Mouse (Mus musculus) inflammation-experienced regulatory T-cells, adult 6 months (primary cell): ENCODE measurements around the gene Rassf4. TPM values are rescaled to one million over a fixed set of nuclear protein-coding genes. Genes with fewer than 3 reads are reported as not detected.
A peak's percentile ranks its signal among the peaks of the same experiment; 100 is the strongest.

Source experiments
- ATAC-seq: one replicate; pipeline ENCODE4 v1.8.0; 2017
- polyA plus RNA-seq, 3 experiments: library from polyadenylated mRNA; unstranded; fragments of 100-300 nt; shearing (Covaris generic); gene quantifications; one replicate each; pipeline ENCODE4 v1.2.1; 2017

Gene Rassf4
- polyA plus RNA-seq, 3 experiments from 2014 or later, result 1.6 to 3.9 (median 1.9) TPM

DNA sequence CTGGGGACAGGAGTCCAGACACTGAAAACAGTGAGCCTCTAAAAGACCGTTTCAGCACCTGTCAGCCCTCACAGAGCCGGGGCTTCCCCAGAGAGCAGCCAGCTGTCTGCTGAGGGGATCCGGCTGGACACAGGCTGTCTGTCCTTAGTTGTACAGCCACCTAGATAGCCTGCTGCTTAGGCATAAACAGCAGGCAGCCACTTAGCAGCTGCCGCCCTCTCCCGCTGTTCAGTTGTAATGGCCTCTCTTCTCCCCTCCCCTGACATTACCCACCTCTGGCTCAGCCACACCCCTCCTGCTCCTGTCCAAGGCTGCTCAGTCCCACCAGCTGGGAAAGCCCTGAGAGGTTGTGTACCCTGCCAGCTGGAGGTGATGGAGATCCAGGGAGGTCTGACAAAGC lies 2.7 kb downstream of the Rassf4 start:
- ATAC-seq, result no peak

GRCm38 (mm10) chr6:116670144-116670543 lies 3.6 kb downstream of the Rassf4 start:
- no peak for ATAC-seq

GRCm38 (mm10) chr6:116668682-116669470 lies 4.9 kb downstream of the Rassf4 start:
- ATAC-seq, result no peak

- ATAC-seq, result no peak
These were observed 6.4 kb downstream of the Rassf4 start for GRCm38 (mm10) chr6:116667382-116667781.

GRCm38 (mm10) chr6:116666892-116667291 lies 6.9 kb downstream of the Rassf4 start:
- no peak for ATAC-seq

DNA sequence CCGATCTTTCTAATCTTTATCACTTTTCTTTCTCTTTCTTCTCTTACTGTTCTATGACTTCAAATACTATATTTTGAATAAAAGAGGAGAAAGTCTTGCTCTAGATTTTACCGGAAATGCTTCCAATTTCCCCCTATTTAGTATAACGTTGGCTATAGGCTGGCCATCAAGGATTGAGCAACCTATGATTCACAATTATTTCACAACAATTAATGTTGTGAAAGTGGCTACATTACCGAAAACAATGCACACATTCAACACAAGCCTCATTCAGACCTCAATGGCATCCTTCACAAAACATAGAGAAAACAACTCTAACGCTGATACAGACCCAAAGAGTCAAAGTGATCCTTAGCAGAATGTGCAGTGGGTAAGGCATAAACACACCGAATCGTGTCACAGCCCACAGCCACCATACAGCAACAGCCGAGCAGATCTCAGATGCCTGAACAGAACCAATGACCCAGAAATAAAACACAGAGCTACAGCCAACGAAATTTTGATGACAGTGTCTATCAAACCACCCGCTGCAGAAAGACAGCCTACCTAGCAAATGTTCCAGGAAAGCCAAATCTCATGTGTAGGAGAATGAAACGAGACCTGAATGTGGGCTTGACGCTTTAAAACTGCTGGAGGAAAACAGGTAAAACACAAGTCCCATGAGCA lies 7.5 kb downstream of the Rassf4 start:
- no peak for ATAC-seq

GRCm38 (mm10) chr6:116664830-116665229 lies 8.9 kb downstream of the Rassf4 start:
- ATAC-seq, result no peak

GRCm38 (mm10) chr6:116664031-116664430 lies 9.7 kb downstream of the Rassf4 start:
- no peak for ATAC-seq

DNA sequence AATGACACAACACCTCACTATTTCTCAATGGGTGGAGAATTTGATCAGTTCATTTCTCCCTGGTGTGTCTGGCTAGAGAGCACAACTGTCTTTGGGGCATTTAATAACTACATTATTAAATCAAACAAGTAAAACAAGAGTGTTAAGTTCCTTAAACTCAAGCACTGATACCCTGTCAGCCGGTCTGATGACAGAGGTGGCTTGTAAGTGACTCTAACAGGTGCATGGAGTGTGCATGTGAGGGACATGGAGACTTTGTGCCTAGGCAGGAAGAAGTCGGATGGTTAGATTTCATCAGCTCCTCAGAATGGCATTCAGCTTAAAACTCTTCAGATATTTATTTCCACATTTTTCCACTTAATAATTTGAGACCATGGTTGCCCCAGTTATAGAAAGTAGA lies 10.4 kb downstream of the Rassf4 start:
- ATAC-seq, result no peak

DNA sequence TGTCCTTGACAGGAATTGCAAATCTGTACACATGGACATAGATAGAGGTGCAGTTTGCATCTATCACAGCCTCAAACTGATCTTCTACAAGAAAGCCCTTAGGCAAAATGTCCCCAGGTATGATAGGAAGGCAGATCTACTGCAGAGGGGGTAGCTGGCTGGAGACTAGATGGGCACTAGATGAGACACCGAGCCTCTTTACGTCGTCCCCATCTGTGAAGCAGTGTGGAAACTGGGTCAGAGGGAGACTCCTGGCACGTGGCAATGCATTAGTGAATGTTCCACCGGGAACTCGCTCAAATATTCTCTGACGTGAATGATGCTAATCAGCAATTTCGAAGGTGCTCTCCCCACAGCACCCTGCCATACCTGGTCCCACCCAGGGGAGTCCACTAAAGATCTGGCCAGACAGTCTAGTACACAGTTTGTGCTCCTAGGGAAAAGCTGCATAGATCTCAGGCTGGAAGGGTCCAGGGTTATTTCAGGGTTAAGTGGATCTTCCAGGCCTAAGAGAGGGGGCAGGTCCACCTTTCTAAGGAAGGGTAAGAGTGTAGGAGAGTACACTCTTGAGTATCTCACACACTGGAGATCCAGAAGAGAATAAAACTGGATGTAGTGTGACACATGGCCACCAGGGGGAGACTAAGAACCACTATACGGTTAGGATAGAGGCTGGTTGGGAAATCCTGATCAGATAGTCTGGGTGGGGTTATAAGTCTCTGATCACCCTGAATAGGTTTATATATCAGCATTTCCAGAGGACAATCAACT lies 19.9 kb downstream of the Rassf4 start:
- peak; percentile 54 for ATAC-seq

DNA sequence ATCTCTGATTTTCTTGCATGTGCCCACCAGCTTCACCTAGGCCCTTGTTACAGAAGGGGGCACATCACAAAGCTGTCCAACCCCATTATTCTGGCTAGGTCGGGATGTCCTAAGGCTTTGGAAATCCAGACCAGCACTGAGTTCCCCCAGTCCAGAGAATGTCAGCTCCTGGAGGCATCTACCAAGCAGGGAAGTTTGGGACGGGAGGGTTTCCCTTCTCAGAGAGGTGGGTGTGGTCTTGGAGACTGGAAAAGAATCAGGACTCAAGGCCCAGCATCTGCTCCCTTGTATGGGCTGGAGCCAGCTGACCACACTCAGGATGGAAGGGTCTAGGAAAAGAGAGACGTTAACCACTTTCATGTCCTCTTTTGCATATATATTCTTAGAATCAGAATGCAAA lies 20.6 kb downstream of the Rassf4 start:
- no peak for ATAC-seq

GRCm38 (mm10) chr6:116651437-116652118 lies 22.2 kb downstream of the Rassf4 start:
- ATAC-seq, result no peak

- ATAC-seq, result no peak
These were observed 23.3 kb downstream of the Rassf4 start, which contains the start of gene Depp1 for GRCm38 (mm10) chr6:116650406-116650805. Gene Depp1, plus strand, starts transcription at chr6:116650609.

DNA sequence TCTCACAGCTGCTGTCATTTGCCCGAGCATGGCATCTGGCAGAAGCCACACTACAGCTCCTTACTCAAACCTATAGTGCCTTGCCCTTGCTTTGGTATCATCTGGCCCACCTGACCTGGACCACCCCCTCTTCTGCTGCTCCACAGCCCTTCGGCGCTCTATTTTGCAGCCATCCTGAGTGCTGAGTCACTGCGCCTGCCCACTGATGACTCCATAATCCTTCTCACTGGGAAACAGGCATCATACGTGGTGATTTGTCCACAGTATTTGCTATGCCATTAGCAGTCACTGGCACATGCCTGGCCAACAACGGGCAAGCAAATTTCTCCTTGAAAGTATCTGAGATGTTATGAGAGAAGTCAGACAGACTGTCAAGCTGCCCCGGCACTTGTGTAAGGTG lies 23.9 kb downstream of the Rassf4 start:
- no peak for ATAC-seq

DNA sequence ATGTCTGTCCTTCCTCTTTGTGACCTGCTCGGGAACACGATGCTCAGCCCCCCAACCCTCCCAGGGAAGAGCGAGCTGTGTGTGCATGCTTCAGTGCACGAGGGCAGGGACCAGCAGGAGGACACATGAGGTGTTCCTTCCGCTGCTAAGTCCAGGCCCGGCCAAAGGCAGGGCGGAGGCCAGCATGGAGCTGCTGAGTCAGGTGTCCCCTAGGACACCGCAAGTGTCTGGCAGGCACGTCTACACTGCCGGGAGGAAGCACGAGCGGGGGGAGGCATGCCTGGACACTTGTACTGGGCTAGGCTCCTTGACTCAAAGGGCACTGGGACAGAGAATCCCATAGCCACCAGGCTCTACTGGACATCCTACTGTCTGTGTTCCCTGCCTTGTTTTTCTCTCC lies 26.0 kb downstream of the Rassf4 start:
- no peak for ATAC-seq

DNA sequence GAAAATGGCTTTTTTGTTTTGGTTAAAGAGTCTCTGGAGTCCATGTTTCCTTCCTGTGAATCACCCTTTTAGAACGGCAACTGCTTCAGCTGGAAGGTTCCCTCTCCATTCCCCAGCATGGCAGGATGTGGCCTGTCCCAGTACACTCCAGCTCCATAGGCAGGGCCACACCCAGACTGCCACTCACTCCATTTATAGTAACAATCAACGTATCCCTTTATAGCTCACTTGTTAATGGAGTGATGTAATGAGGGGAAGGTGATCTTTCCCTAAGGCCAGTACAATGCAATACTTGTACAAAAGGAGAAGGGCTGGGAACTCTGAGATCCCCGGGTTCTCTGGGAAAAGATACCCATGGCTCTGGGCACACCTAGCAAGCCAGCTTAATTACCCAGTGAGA lies 29.4 kb downstream of the Rassf4 start:
- no peak for ATAC-seq

GRCm38 (mm10) chr6:116643881-116644280 lies 29.9 kb downstream of the Rassf4 start:
- no peak for ATAC-seq

- ATAC-seq, result no peak
These were observed 30.8 kb downstream of the Rassf4 start for GRCm38 (mm10) chr6:116642942-116643341.

DNA sequence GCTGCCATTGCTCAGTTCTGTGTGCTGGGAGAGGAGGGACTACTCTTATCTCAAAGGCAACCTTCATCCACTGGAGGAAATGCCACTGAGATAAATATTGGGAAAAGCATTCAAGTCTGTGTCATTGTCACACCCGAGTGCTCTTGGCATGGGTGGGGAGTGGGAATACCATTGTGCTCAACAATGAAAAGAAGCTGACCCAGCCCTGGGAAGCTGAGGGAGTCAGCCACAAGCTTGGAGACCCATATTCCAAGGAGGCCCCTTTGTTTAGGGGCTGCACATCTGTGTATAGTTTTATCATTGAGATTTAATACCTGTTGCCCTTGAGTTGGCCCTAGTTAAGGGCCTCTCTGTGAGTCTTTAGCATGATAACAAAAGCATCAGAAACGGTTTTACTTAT lies 34.1 kb downstream of the Rassf4 start:
- ATAC-seq, result no peak

- no peak for ATAC-seq
These were observed 34.9 kb downstream of the Rassf4 start for GRCm38 (mm10) chr6:116638871-116639270.

DNA sequence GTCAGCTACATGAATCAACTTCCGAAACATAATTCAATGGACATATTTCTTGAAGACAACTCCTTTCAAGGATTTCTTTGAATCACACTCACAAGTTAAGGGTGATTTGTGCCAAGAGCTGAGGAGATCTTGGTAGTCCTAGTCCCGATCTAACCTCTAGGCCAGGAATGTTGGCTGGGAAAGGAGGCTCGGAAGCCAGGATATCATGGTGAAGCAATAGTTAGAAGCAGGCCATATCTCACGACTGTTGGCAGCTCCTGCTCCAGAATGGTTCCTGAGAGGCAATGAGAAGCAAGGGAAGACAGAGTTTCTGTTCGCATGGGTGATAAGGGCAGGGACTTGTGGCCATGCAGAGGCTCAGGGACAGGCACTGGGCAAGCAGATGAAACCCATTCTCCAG lies 36.3 kb downstream of the Rassf4 start:
- no peak for ATAC-seq

DNA sequence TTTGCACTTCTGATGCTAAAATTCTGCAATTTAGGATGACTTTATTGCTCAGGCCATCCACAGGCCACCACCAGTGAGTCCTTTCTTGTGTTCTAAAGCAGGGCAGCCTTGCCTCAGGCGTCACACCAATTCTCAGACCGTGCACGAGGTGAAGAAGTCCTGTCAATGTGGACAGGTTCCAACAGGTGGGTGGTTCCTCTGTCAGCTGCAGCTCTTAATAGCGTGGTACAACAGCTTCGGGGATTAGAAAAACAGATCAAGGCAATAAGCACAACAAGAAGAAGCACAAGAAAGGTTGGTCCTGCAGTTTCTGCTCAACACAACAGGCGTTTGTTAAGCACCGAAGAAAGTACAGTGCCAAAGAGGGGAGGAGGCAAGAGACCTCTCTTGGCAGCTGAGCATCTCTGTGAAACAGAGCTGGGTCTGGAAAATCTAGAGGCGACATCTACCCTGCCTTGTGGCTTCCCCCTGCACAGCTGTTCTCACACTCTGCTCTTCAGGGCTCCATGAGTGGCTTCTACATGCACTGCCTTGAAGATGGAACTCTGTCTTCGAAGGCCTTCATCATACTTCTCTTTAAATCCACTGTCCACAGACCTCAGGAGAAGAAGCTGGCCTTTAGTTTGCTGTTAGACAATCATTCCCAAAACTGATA lies 37.0 kb downstream of the Rassf4 start:
- ATAC-seq, result no peak
